Comparison of ENCODE assay signal across 9 mouse cellular contexts in the genomic region with DNA sequence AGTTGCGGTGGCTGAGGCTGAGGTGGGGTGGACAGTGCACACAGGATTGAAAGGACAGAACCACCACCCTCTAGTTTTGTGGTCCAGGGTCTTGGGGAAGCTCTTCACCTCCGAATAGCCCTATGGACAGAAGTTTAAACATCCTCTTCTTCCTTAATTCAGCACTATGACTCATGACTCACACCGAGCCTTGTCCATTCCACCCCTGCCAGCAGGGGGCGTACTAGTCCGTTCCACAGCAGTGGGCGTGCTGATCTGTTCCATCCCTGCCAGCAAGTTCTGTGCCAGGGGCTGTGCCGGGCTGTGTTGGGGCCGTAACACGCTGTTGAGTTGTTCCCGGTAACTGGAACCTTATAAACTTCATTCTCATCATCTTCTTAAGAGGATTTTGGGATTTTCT.
DNase-seq lines count a peak whose midpoint lies in the region; ATAC-seq and TF ChIP-seq lines count a peak whose summit lies in the region.
"Had no signal": no experiment of that assay in that cellular context is flagged by ENCODE, and none has a peak within 500 bp of the region (broad histone marks: within the 10 kb centered on the region; RNA-seq: fewer than 3 reads in every experiment).

No protein-coding gene starts in this region.

- intact Hi-C loops in left cerebral cortex, adult 2 months (cut with DNase I): loop anchor here (5.0 kb wide), 4 partner anchors 625 to 1475 kb away; no protein-coding TSS in a partner anchor

- H3K4me2 ChIP-seq in forebrain, embryonic 12.5 days: no peak overlapping the region
- H3K4me2 ChIP-seq: midbrain, embryonic 12.5 days had no signal

- no peak overlapping the region for H3K9ac ChIP-seq in forebrain, embryonic 12.5 days
- H3K9ac ChIP-seq: midbrain, embryonic 12.5 days had no signal

- no peaks in the 10 kb centered on the region for H3K36me3 ChIP-seq in forebrain, embryonic 10.5 days (replicated peaks)
- H3K36me3 ChIP-seq in forebrain, embryonic 12.5 days (replicated peaks): no peaks in the 10 kb centered on the region
- H3K36me3 ChIP-seq: midbrain, embryonic 12.5 days had no signal

- TF ChIP-seq POLR2A in embryonic fibroblast, embryonic 13.5 days (IDR thresholded peaks at IDR 0.05; ENCODE audit: low read depth, low read length): no peak

- peaks cover 75% of the 10 kb centered on the region for H3K27me3 ChIP-seq in forebrain, embryonic 10.5 days (ENCODE audit: poor library complexity, severe bottlenecking)
- H3K27me3 ChIP-seq in forebrain, embryonic 12.5 days: peaks cover 65% of the 10 kb centered on the region

- no peaks in the 10 kb centered on the region for H3K9me3 ChIP-seq in forebrain, embryonic 10.5 days
- no peaks in the 10 kb centered on the region for H3K9me3 ChIP-seq in forebrain, embryonic 12.5 days
- H3K9me3 ChIP-seq: midbrain, embryonic 12.5 days had no signal

- peak; percentile 58 for TF ChIP-seq CTCF in left cerebral cortex, adult 2 months (IDR thresholded peaks at IDR 0.05)
- peak; percentile 80 for TF ChIP-seq CTCF in embryonic fibroblast, embryonic 13.5 days (IDR thresholded peaks at IDR 0.05; ENCODE audit: borderline replicate concordance, insufficient read depth, low read length)

- 0 out of 2 replicates have a peak overlapping the region, but pooled peaks have one; percentile 12 for H3K27ac ChIP-seq in forebrain, embryonic 10.5 days
- no peak overlapping the region for H3K27ac ChIP-seq in forebrain, embryonic 12.5 days
- no peak overlapping the region for H3K27ac ChIP-seq in left cerebral cortex, adult 2 months
- H3K27ac ChIP-seq in embryonic fibroblast, embryonic 13.5 days (ENCODE audit: insufficient read depth, low read length): no peak overlapping the region
- H3K27ac ChIP-seq: midbrain, embryonic 12.5 days had no signal

- no peak for ATAC-seq in forebrain, embryonic 12.5 days (ENCODE audit: low FRiP score)

- DNase-seq in forebrain, embryonic 10.5 days (ENCODE audit: extremely low spot score, low spot score): no peak
- DNase-seq in left cerebral cortex, adult 2 months (ENCODE audit: extremely low spot score in 1 of 2, low spot score in 2 of 2): peak in 1 of 2 experiments; percentile 62
- no peak for DNase-seq in left cerebral cortex, adult 11 months (ENCODE audit: low spot score)
- peak; percentile 25 for DNase-seq in MN1 (ENCODE audit: low spot score)
- peak; percentile 37 for DNase-seq in mesoderm, embryonic 11.5 days (ENCODE audit: low read depth, low spot score)
- no peak for DNase-seq in embryo, embryonic 9.5 days (ENCODE audit: extremely low spot score)

- peaks cover 55% of the 10 kb centered on the region for H3K4me1 ChIP-seq in forebrain, embryonic 10.5 days
- H3K4me1 ChIP-seq in forebrain, embryonic 12.5 days: peaks cover 37% of the 10 kb centered on the region
- peaks cover 11% of the 10 kb centered on the region for H3K4me1 ChIP-seq in embryonic fibroblast, embryonic 13.5 days (ENCODE audit: control insufficient read depth, insufficient read depth, low read length)

- H3K4me3 ChIP-seq in forebrain, embryonic 10.5 days: no peak overlapping the region
- no peak overlapping the region for H3K4me3 ChIP-seq in forebrain, embryonic 12.5 days (replicated peaks)
- H3K4me3 ChIP-seq in left cerebral cortex, adult 2 months: no peak overlapping the region
- H3K4me3 ChIP-seq in embryonic fibroblast, embryonic 13.5 days (ENCODE audit: insufficient read depth, low read length): no peak overlapping the region
- H3K4me3 ChIP-seq: midbrain, embryonic 12.5 days had no signal

- WGBS in forebrain, embryonic 10.5 days: 59% methylated on average over 10 of the region's 10 CpGs
- WGBS in forebrain, embryonic 12.5 days: 54% methylated on average over 10 of the region's 10 CpGs

Comparison
In these comparisons a context has a peak if more than half of its experiments do, and no peak if none do; other contexts are left out.
1. DNase-seq: peak in MN1 (single experiment) and mesoderm, embryonic 11.5 days (single experiment); none in forebrain, embryonic 10.5 days (single experiment), left cerebral cortex, adult 11 months (single experiment) and embryo, embryonic 9.5 days (single experiment).